Mouse (Mus musculus): ENCODE results near the gene Ikzf3.

- TF ChIP-seq CTCF (IDR thresholded peaks at IDR 0.05; ENCODE audit: borderline replicate concordance, extremely low read depth, insufficient read depth, insufficient read length): no peak
- TF ChIP-seq POLR2A (IDR thresholded peaks at IDR 0.05; ENCODE audit: borderline replicate concordance, extremely low read depth, insufficient read depth, insufficient read length, poor library complexity, severe bottlenecking): no peak
Observed at GRCm38 (mm10) chr11:98588833-98589281, 43.0 kb upstream of the Ikzf3 start.

All from brain, embryonic 14.5 days (tissue).